Mouse (Mus musculus) gastrocnemius, adult 8-10 months (tissue): Measurements from ENCODE around the gene Pde11a. TPM values are rescaled to one million over a fixed set of nuclear protein-coding genes. Genes with fewer than 3 reads are reported as not detected.
A peak's percentile ranks its signal among the peaks of the same experiment; 100 is the strongest.

Source experiments
- DNase-seq, 2 experiments: peaks; one replicate each; pipeline ENCODE4 v3.0.0; 2022; ENCODE audit warnings: low spot score in 2 of 2
- total RNA-seq, 4 experiments: library from RNA; stranded (reverse); gene quantifications; 2 replicates each; pipeline ENCODE4 v1.2.4; 2022

Pde11a gene
- under 1 TPM in 3 of 4 experiments, not detected in 1; 0.07 to 0.18 (median 0.13) TPM for total RNA-seq

DNA sequence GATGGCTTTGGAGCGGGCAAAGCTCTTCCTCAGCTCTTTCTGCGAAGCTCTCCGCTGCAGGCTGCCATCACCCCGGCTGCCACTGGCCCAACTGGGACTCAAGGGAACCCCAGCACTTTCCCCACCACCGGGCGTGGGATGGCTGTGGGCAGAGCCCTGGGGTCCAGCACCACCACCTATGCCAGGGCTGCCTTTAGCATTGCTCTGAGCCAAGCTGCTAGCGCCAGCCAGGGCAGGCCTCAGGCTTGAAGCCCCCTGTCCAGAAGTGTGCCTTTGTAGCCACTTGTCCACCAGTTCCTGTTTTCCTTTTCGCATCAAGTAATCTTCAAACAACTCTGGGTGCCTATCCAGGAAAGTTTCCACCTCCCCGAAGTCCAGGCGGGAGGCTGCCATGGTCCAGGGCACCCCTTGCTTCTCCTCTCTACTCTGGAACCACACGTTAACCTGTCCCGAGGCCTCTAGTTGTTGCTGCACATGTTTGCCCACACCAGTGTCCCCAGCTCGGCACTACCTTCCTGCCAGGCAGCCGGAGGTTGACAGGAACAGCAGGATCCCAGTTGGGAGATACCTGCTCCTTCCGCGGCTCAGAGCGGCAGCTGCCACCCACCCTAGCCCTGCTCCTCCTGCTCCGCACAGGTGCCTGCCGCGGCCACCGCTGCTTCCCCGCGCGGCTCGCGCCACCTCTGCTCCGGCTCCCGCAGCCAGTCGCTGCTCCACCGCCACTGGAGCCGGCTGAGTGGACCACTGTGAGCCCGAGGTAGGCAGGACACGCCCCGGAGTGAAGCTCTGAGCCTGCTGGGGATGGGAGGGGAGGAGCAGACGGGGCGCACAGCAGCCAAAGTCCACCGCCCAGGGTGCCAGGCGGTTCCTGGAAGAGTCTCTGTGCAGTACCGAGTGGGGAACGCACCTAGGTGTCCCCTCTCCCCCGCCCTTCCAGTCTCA, at the start of gene Pde11a:
TSS of gene Pde11a (minus strand) at position 560 of the 942 bp plus-strand sequence.
- DNase-seq: no peak

DNA sequence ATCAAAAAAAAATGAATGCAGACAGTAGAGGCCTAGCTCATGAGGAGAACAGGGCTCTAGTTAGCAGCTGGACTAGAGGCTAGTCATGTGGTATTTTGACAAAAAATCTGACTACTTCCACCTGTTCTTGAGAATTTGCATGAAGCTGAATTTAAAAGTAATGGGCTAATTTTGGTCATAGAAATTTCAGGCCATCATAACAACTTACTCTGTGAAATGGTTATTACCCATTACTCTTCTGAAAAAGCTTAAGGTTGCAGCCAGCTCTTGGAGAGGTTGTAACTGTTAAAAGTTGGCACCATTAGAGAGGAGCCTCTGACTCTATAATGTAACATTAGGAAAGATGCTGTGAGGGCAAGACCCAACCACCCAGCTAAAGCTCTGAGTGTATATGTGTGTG, 48.0 kb upstream of the Pde11a start:
- DNase-seq: no peak

DNA sequence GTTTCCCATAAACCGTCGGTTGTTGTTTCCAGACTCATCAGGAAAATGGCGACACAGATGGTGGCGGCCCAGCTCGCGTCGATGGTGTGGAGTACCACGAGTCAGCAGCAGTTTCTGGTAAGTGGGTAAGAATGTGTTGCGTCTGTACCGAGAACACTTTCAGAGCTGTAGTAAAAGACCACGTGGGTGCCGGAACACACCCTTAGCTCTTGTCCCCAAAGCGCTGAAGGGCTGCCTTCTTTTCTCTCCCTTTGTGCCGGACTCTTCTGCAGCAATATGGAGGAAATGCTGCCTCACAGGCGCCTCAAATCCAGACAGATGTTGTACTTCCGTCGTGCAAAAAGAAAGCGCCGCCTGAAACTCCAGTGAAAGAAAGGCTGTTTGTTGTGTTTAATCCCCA, 40.1 kb upstream of the Pde11a start:
- DNase-seq: no peak

DNA sequence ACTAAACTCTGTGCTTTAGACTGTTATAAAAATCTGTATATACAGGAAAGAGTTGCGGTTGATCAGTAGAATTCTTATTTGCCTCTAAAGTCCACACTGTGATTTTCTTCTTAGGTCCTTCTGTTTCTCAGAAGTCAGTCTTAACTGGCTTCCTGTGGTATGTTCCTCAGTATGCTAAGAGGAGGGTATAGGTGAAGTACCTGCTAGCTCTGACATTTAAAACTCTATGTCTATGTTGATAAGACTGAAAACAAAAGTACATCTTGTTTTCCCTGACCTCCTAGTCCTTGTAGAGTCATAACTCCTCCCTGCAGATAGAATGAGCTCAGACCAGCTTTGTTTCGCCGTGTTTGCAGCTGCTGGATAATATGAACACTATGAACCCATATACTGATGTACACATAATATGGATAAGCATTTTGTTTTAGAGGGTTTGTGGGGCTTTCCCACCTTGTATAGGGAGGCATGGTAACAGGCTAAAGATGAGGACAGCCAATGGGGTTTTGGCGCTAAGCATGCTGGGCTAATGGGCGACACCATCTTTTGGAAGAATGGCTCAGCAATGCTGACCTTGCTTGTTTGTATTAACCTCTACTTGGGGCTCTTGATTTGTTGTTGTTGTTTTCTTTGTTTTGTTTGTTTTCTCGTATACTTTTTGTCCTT, 36.1 kb upstream of the Pde11a start:
- no peak for DNase-seq

DNA sequence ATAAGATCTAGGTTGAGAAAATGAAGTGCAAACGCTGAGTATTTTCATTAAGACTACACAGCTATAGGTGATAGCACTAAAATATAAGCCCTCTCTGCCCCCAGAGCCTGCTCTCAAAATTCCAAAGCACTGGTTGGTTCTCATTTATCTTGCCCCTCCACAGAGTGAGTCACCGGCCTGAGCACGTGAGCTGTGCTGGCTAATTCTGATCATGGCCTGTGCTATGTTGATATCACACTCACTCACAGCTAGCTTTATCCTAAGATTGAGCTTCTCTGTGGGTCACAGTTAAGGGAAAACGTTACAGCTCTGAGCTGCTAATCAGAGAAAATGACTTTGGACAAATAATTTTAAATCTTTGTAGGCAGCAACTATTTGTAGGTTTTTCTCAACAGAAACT, 33.7 kb upstream of the Pde11a start:
- no peak for DNase-seq

DNA sequence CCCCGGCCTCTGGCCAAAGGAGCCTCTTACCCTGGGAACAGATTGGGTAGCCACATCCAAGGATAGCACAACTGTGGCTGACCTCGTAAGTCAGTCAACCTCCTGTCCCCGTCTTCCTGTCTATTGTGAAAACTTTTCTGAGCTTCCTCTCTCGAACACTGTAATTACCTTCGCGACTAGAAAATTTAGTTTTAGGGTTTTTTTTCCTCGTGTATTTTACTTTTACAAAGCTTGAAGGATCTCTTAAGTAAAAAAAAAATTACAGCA, 32.0 kb upstream of the Pde11a start:
- no peak for DNase-seq

DNA sequence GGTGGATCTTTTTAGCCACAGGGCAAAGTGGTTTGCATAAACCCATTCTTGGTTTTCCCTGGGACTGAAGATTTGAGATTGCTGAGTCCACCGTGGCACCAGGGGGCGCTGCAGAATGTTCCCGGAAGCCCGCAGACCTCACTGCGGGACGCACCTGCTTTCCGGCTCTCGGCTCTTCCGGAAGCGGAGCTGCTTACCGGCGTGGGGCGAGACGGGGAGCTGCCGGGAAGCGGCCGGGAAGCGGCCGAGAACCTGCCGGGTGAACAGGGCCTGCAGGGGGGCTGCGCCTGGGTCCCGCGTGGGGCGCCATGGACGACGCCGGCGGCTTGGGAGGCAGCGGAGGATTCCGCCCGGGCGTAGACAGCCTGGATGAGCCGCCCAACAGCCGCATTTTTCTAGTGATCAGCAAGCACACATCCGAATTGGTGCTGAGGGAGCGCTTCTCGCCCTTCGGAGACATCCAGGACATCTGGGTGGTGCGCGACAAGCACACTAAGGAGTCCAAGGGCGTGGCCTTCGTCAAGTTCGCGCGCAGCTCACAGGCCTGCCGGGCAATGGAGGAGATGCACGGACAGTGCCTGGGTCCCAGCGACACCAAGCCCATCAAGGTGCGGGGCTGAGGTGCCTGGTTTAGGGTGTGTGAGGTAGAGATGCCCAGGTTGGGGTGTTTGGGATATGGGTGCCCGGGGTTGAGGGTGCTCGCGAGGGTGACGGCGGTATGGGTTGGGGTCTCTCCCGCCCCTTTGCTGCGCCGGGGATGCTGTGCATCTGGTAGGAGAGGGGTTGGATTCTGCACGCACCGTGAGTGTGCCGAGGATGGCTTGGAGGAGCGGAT, 31.5 kb upstream of the Pde11a start, which contains the start of gene Rbm45:
TSS of gene Rbm45 (plus strand) at position 164 of the 835 bp plus-strand sequence.
- peak; percentile 71 for DNase-seq

DNA sequence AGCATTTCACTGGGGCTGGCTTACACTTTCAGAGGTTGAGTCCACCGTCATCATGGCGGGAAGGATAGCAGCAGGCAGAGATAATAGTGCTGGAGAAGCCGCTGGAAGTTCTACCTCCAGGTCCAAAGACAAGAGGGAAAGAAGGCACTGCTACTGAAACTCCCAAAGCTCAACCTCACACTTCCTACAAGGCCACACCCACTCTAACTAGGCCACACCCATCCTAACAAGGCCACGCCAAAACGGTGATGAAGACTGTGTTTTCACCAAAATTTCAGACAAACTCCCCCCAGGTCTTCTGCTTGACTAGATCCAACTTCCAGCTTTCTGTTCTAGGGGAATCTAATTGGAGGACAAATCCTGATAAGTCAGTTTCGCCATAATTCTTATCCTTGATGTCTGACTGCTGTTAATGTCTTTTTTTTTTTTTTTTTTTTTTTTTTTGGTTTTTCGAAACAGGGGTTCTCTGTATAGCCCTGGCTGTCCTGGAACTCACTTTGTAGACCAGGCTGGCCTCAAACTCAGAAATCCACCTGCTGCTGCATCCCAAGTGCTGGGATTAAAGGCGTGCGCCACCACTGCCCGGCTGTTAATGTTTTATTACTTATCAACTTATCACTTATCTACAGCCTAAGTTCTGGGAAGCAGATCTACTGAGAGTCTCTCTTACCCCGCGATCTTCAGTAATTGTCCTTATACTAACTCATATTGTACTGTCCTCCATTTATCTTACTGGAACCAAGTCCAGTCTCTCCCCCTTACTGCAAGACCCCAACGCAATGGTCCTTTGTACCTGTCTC, 30.5 kb upstream of the Pde11a start:
- DNase-seq: no peak

DNA sequence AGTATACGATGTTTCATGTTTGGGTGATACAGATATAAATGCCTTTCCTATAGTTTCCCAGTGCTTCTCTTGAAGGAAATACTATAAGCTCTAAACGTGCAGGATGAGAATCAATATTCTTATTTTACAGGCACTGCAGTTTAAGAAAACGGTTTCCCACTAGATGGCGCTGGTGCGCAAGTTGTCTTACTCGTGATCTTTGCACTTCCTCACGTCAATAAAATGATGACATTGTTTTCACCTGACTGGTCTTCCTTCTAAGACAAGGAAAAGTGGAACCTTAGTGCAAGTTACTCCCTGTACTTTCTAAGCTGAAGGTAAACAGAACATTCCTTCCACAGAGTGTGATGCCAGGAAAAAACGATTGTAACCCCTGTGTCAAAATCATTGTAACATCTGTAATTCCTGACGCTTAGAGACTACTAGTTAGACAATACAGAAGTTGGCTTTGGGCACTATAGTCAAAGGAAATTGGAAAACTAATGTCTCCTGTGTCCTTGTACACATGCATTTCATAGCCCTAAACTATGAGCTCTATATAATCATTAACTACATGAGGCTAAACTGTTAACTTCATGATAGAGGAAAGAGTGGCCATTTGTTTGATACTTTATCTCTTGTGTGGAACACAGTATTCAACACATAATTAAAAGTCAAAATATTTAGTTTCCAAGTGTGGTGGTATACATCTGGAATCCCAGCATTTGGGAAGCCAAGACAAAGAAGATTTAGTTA, 28.8 kb upstream of the Pde11a start:
- peak; percentile 47 to 58 for DNase-seq

DNA sequence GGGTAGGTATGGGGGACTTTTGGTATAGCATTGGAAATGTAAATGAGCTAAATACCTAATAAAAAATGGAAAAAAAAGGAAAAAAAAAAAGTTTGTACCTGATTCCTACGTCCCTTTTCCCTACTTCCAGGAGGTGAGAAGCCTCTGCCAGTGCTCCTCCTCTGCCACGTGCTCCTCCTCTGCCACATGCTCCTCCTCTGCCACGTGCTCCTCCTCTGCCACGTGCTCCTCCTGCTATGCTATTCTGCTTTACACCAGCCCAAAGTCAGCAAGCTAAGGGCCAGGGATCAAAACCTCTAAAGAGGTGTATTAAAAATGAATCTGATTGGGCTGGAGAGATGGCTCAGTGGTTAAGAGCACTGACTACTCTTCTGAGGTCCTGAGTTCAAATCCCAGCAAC, 27.2 kb upstream of the Pde11a start:
- no peak for DNase-seq

DNA sequence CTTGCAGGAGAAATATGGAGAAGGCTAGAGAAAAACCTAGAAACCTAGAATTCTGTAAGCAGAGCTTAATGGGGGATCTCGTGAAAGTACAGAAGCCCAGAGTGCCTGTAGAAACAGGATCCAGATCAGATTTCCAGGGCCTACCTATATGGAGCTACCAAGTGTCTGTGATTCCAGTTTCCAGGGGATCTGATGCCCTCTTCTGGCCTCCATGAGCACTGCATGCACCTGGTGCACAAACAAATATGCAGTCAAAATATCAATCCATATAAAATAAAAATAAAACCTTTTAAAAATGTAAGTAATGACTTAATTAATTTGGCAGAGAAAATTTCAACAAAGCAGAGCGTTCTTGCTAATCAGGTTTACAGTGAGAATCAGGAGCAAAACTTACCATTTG, 23.5 kb upstream of the Pde11a start:
- DNase-seq: no peak

DNA sequence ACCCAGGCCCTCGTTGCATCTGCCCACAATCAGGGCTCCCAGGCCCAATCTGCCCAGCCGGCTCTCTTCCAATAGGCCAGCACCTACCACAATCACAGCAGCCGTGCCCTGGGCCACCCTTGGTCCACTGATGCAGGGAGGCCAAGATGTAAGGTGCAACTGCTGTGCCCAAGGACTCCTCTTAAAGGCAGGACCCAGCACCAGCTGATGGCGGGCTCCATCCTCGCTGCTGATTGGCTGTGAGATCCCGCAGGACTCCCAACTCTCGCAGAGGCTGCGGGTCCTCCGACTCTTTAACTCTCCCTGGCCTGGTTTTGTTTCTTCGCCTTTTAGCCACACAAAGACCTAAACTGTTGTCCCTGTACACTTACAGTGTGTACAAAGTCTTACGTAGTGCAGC, 21.7 kb upstream of the Pde11a start, which contains the start of gene Cyct:
TSS of gene Cyct (minus strand) at position 225 of the 400 bp plus-strand sequence.
- no peak for DNase-seq

DNA sequence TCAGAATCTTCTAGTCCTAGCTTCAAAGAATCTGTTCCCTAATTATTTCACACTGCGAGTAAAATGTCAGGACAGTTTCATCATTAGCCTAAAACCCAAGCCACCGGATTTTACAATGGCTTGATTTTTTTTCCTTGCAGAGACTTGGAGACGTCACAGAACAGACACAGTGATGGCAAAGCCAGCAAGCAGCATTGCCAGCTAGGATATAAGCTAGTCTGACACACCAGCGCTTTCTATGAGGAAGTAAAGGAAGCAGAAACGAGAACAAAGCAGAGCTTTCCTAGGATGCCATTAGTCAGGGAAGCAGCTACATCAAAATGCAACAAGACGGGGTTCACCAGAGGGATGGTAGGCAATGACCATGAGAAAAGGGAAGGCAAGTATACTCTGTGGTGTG, 9.3 kb upstream of the Pde11a start:
- DNase-seq: no peak

DNA sequence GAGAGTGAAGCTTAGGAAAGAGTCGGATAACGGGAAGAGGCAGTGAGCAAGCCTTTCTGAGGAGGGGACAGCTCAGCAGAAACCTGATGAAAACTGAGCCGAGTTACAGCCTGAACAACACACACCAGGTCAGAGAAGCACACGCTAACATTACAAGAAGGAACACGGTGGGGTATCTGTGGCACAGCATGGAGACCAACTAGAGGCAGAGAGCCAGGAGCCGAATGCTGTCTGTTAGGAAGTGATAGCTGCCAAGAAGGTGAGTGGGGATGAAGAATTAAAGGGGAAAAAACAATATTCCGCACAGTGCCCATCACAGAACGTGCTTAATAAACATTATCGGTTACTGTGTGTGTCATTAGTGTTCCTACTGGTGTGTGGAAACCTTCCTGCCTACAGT, 3.6 kb upstream of the Pde11a start:
- no peak for DNase-seq

DNA sequence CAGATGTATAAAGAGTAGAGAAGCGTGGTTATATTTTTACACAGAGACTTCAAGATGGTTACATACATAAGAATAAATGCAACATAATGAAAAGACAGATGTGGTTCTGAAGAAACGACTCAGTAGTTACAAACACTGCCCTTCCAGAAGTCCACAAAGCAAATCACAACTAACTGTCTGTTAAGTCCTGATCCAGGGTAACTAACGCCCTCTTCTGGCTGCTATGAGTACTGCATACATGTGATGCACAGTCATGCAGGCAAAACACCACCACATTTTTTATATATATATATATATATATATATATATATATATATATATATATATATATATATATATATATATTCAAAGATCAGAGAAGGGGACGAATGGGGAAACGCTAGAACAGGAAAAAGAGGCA, 4.0 kb downstream of the Pde11a start:
- DNase-seq: no peak

DNA sequence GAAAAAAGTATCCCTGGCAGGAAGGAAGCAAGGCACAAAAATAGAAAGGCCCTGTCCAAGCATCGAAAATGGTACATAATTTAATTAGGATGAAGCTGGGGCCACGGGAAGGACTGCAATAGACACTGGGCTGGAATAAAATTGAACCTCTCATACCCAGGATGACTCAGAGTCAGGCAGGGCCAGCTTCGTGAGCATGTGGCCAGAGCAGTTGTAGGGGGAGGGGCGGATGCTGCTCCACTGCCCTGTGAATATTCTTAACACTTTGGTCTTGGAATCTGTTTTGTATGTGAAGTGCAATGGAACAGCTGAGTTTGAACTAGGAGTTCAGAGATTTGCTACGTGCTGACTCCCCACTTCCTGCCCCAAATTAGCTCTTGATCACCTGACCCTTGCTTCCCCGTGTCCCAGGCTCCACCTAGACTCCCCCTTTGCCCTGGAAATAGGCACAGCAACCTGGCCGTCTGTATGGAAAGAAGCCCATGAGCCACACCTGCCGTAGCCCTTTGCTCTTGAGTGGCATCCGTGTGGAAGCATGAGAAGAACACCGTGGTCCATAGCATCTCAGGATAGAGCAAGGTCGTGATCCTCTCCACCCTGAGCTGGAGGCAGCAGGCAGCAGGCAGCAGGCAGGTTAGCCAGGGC, 6.3 kb downstream of the Pde11a start:
- DNase-seq: no peak

DNA sequence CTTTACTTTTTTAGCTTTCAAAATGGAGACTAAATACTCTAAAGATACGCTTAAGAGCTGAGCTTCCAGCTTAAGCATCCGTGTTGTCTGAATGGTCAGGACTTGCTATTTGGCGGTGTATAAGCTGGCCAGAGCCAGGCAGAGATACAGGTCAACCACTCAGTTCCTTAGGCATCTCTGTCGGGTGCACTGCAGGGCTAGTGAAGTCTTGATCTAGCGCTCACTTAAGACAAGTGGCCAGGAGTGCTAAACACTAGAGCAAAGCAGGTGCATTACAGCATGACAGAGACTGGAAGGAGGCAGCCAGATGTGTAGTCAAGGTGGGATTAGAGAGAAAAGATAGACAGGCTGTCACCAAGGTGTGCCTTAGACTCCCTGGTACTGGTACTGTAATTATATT, 8.5 kb downstream of the Pde11a start:
- no peak for DNase-seq

DNA sequence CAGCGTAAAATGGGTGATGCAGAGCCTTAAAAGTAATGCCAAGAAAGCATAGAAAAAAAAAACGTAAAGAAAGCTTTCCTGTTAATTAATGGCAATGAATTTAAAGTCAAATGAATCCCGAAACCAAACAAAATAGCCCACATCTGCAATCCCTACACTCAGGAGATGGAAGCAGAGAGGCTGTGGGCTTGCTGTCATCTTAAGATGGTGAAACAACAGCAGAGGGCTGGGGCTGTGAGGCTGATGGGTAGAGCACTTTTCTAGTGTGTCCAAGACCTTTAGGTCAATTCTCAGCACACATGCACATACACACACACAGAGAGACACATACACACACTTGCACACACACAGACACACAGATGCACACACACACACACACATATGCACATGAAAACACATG, 12.4 kb downstream of the Pde11a start:
- no peak for DNase-seq

DNA sequence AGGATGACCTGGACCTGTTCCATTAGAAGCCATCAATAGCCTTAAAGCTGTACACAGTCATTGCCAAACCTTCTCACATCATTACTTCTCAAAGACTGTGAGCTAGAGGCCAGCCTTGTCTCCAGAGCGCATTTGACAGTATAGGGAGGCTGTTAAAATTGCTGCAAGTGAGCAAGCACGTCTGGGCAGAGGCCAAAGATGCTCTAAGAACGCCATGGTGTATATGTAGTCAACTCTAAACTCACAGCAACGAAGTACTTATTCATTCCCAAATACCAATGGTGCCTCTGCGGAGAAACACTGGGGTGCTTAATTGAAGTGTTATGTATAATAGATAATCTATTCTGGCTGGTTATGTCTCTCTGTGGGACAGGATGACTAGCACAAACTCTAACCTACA, 14.1 kb downstream of the Pde11a start:
- DNase-seq: no peak
